Mouse (Mus musculus) embryonic facial prominence, embryonic 15.5 days (tissue): ENCODE measurements around the gene Osbpl8. TPM values are rescaled to one million over a fixed set of nuclear protein-coding genes. Genes with fewer than 3 reads are reported as not detected.

Experiments used
- polyA plus RNA-seq: library from polyadenylated mRNA; unstranded; fragments of >200 nt; fragmentation: Nextera tagmentation; extraction: Ambion mirVana; gene quantifications from 2 replicates; pipeline ENCODE4 v1.2.1, GENCODE M21; 2015

The Osbpl8 gene
- polyA plus RNA-seq, 1 experiment from 2014 or later, result 12.8 TPM

Other genes with a start within 250 kb of the Osbpl8 start
- gene Csrp2, start 245.0 kb upstream of the Osbpl8 start, polyA plus RNA-seq, result 146 and 148 TPM in 2 replicates
- 22.4 and 23.4 TPM in 2 replicates for gene Zdhhc17, start 154.6 kb upstream of the Osbpl8 start, polyA plus RNA-seq
- 5.3 TPM in 2 replicates for gene Bbs10, start 133.9 kb downstream of the Osbpl8 start, polyA plus RNA-seq